Mouse (Mus musculus) embryonic fibroblast, embryonic 13.5 days (primary cell): ENCODE results near the gene Fbxo34.

Source experiments
- CTCF ChIP-seq: IDR thresholded peaks from 2 replicates; pipeline ENCODE4 v1.5.1; 2011; ENCODE audit warnings: mild to moderate bottlenecking, control low read depth, low read length, moderate library complexity, borderline replicate concordance; ENCODE audit not compliant: insufficient read depth
- POLR2A ChIP-seq: IDR thresholded peaks from 2 replicates; pipeline ENCODE4 v1.6.1; 2011; ENCODE audit warnings: low read depth, mild to moderate bottlenecking, control low read depth, low read length, moderate library complexity

GRCm38 (mm10) chr14:47544286-47544685, 94.1 kb downstream of the Fbxo34 start:
- TF ChIP-seq CTCF (no peak), POLR2A (no peak)
